Comparison of ENCODE assay signal across 8 mouse cellular contexts in genomic region chr8:69808864-69809403, GRCm38 (mm10). TPM values are rescaled to one million over a fixed set of nuclear protein-coding genes. Genes with fewer than 3 reads are reported as not detected.
DNase-seq lines count a peak whose midpoint lies in the region; ATAC-seq and TF ChIP-seq lines count a peak whose summit lies in the region.

No protein-coding gene starts in this region.

- H3K9me3 ChIP-seq in kidney, embryonic 16.5 days (ENCODE audit: low read length) = no peaks in the 10 kb centered on the region
- no peaks in the 10 kb centered on the region for H3K9me3 ChIP-seq in forebrain, postnatal 0 days (ENCODE audit: low read length)
- no peaks in the 10 kb centered on the region for H3K9me3 ChIP-seq in midbrain, embryonic 10.5 days (replicated peaks)
- no peaks in the 10 kb centered on the region for H3K9me3 ChIP-seq in stomach, embryonic 15.5 days

- peak overlapping the region; percentile 74 for H3K9ac ChIP-seq in kidney, embryonic 16.5 days (replicated peaks; ENCODE audit: low read length)
- H3K9ac ChIP-seq in forebrain, postnatal 0 days = peak overlapping the region; percentile 87
- H3K9ac ChIP-seq in stomach, embryonic 15.5 days = peak overlapping the region; percentile 24

- peaks cover 45% of the 10 kb centered on the region for H3K36me3 ChIP-seq in kidney, embryonic 16.5 days (ENCODE audit: insufficient read depth, low read length)
- peaks cover 61% of the 10 kb centered on the region for H3K36me3 ChIP-seq in forebrain, postnatal 0 days (ENCODE audit: insufficient read depth)
- H3K36me3 ChIP-seq in midbrain, embryonic 10.5 days = peaks cover 60% of the 10 kb centered on the region
- peaks cover 38% of the 10 kb centered on the region for H3K36me3 ChIP-seq in stomach, embryonic 15.5 days

- no peak overlapping the region for H3K27ac ChIP-seq in kidney, embryonic 16.5 days (ENCODE audit: low read length)
- peak overlapping the region; percentile 79 for H3K27ac ChIP-seq in forebrain, postnatal 0 days (ENCODE audit: low read depth, low read length)
- H3K27ac ChIP-seq in midbrain, embryonic 10.5 days (replicated peaks) = peak overlapping the region; percentile 69
- no peak overlapping the region for H3K27ac ChIP-seq in stomach, embryonic 15.5 days

- no peak for DNase-seq in kidney, postnatal 14 days
- peak; percentile 32 for DNase-seq in NIH3T3 (ENCODE audit: low read depth)
- DNase-seq in forebrain, postnatal 0 days = peak; percentile 77
- DNase-seq in layer of hippocampus, postnatal 10 days (ENCODE audit: low spot score in 2 of 2) = peak; percentile 34 to 48
- DNase-seq in midbrain, embryonic 10.5 days (ENCODE audit: low spot score) = peak; percentile 24
- DNase-seq in urinary bladder, postnatal 14 days (ENCODE audit: low spot score) = no peak

- peaks cover 5% of the 10 kb centered on the region for H3K4me1 ChIP-seq in kidney, embryonic 16.5 days (ENCODE audit: insufficient read depth, low read length)
- 0 out of 2 replicates have a peak, but pooled peaks cover 6% of the 10 kb centered on the region for H3K4me1 ChIP-seq in forebrain, postnatal 0 days (ENCODE audit: insufficient read depth)
- peaks cover 17% of the 10 kb centered on the region for H3K4me1 ChIP-seq in midbrain, embryonic 10.5 days
- peaks cover 7% of the 10 kb centered on the region; the same call in 1 of the 2 replicates for H3K4me1 ChIP-seq in stomach, embryonic 15.5 days

- H3K4me3 ChIP-seq in kidney, embryonic 16.5 days (ENCODE audit: low read length) = peak overlapping the region; percentile 67
- peak overlapping the region; percentile 65 for H3K4me3 ChIP-seq in forebrain, postnatal 0 days (ENCODE audit: low read depth, low read length)
- peak overlapping the region; percentile 65 for H3K4me3 ChIP-seq in midbrain, embryonic 10.5 days
- peak overlapping the region; percentile 56 for H3K4me3 ChIP-seq in stomach, embryonic 15.5 days (replicated peaks)

- TF ChIP-seq CTCF in forebrain, postnatal 0 days (IDR thresholded peaks at IDR 0.05; ENCODE audit: low read depth) = no peak; the same call in 1 of the 2 replicates

- H3K4me2 ChIP-seq in kidney, embryonic 16.5 days (replicated peaks; ENCODE audit: low read depth, low read length) = peak overlapping the region; percentile 97
- H3K4me2 ChIP-seq in forebrain, postnatal 0 days (ENCODE audit: low read depth) = peak overlapping the region; percentile 75
- H3K4me2 ChIP-seq in stomach, embryonic 15.5 days = peak overlapping the region; percentile 83

- WGBS in kidney, embryonic 16.5 days = 2% methylated on average over 23 of the region's 23 CpGs
- WGBS in forebrain, postnatal 0 days = 3% methylated on average over 23 of the region's 23 CpGs
- 4% methylated on average over 23 of the region's 23 CpGs for WGBS in midbrain, embryonic 10.5 days
- 2% methylated on average over 23 of the region's 23 CpGs for WGBS in stomach, embryonic 15.5 days

- no peaks in the 10 kb centered on the region for H3K27me3 ChIP-seq in kidney, embryonic 16.5 days (ENCODE audit: insufficient read depth, low read length)
- no peaks in the 10 kb centered on the region for H3K27me3 ChIP-seq in forebrain, postnatal 0 days (ENCODE audit: insufficient read depth, low read length)
- H3K27me3 ChIP-seq in midbrain, embryonic 10.5 days (ENCODE audit: low read depth, poor library complexity, severe bottlenecking) = no peaks in the 10 kb centered on the region
- no peaks in the 10 kb centered on the region for H3K27me3 ChIP-seq in stomach, embryonic 15.5 days (replicated peaks)

- peak; percentile 33 for ATAC-seq in kidney, embryonic 16.5 days (ENCODE audit: low FRiP score, low TSS enrichment)
- ATAC-seq in forebrain, postnatal 0 days = peak; percentile 81
- ATAC-seq in stomach, embryonic 15.5 days (ENCODE audit: insufficient read depth, low FRiP score, low read depth) = peak; percentile 27; the same call in 1 of the 2 replicates

RNA-seq across cellular contexts. Expression of gene Gmip, which starts 0.5 kb away (rescaled TPM):
- 10.1 and 11.3 TPM in 2 replicates for polyA plus RNA-seq in kidney, embryonic 16.5 days (2015; fragmentation: Nextera tagmentation; extraction: Ambion mirVana)
- 47.4 and 47.6 TPM in 2 replicates for total RNA-seq in forebrain, postnatal 0 days (2014; rRNA removed)
- polyA plus RNA-seq in forebrain, postnatal 0 days (2015; fragmentation: Nextera tagmentation; extraction: Ambion mirVana) = 33.2 and 35.0 TPM in 2 replicates
- 10 to 100 TPM; 27.0 to 41.3 TPM for total RNA-seq in layer of hippocampus, postnatal 10 days (2021)
- 7.7 and 9.7 TPM in 2 replicates for polyA plus RNA-seq in midbrain, embryonic 10.5 days (2016; fragmentation: Nextera tagmentation; extraction: Ambion mirVana)
- polyA plus RNA-seq in stomach, embryonic 15.5 days (2015; fragmentation: Nextera tagmentation; extraction: Ambion mirVana) = 8.7 and 10.1 TPM in 2 replicates

RNA-seq across cellular contexts. Expression of gene Lpar2, which starts 13.3 kb away (rescaled TPM):
- polyA plus RNA-seq in kidney, embryonic 16.5 days (2015; fragmentation: Nextera tagmentation; extraction: Ambion mirVana) = 0.86 and 0.96 TPM in 2 replicates
- total RNA-seq in forebrain, postnatal 0 days (2014; rRNA removed) = 5.6 and 6.1 TPM in 2 replicates
- polyA plus RNA-seq in forebrain, postnatal 0 days (2015; fragmentation: Nextera tagmentation; extraction: Ambion mirVana) = 0.38 and 0.45 TPM in 2 replicates
- total RNA-seq in layer of hippocampus, postnatal 10 days (2021) = 1 to 10 TPM; 1.7 to 1.9 TPM
- 0.65 and 0.68 TPM in 2 replicates for polyA plus RNA-seq in midbrain, embryonic 10.5 days (2016; fragmentation: Nextera tagmentation; extraction: Ambion mirVana)
- 0.50 and 0.58 TPM in 2 replicates for polyA plus RNA-seq in stomach, embryonic 15.5 days (2015; fragmentation: Nextera tagmentation; extraction: Ambion mirVana)

RNA-seq across cellular contexts. Expression of gene Zfp866, which starts 18.0 kb away (rescaled TPM):
- polyA plus RNA-seq in kidney, embryonic 16.5 days (2015; fragmentation: Nextera tagmentation; extraction: Ambion mirVana) = 30.1 and 32.8 TPM in 2 replicates
- 47.5 and 59.2 TPM in 2 replicates for total RNA-seq in forebrain, postnatal 0 days (2014; rRNA removed)
- 10.7 and 16.6 TPM in 2 replicates for polyA plus RNA-seq in forebrain, postnatal 0 days (2015; fragmentation: Nextera tagmentation; extraction: Ambion mirVana)
- 10 to 100 TPM; 30.8 to 32.6 TPM for total RNA-seq in layer of hippocampus, postnatal 10 days (2021)
- 35.2 and 37.2 TPM in 2 replicates for polyA plus RNA-seq in midbrain, embryonic 10.5 days (2016; fragmentation: Nextera tagmentation; extraction: Ambion mirVana)
- 24.7 and 25.4 TPM in 2 replicates for polyA plus RNA-seq in stomach, embryonic 15.5 days (2015; fragmentation: Nextera tagmentation; extraction: Ambion mirVana)

RNA-seq across cellular contexts. Expression of gene Atp13a1, which starts 18.0 kb away (rescaled TPM):
- polyA plus RNA-seq in kidney, embryonic 16.5 days (2015; fragmentation: Nextera tagmentation; extraction: Ambion mirVana) = 61.4 and 62.3 TPM in 2 replicates
- 61.0 and 74.4 TPM in 2 replicates for total RNA-seq in forebrain, postnatal 0 days (2014; rRNA removed)
- polyA plus RNA-seq in forebrain, postnatal 0 days (2015; fragmentation: Nextera tagmentation; extraction: Ambion mirVana) = 37.3 and 39.6 TPM in 2 replicates
- total RNA-seq in layer of hippocampus, postnatal 10 days (2021) = 10 to 100 TPM; 44.9 to 49.6 TPM
- polyA plus RNA-seq in midbrain, embryonic 10.5 days (2016; fragmentation: Nextera tagmentation; extraction: Ambion mirVana) = 57.1 and 58.1 TPM in 2 replicates
- 48.0 and 53.9 TPM in 2 replicates for polyA plus RNA-seq in stomach, embryonic 15.5 days (2015; fragmentation: Nextera tagmentation; extraction: Ambion mirVana)

RNA-seq across cellular contexts. Expression of gene Pbx4, which starts 23.4 kb away (rescaled TPM):
- 8.8 and 9.3 TPM in 2 replicates for polyA plus RNA-seq in kidney, embryonic 16.5 days (2015; fragmentation: Nextera tagmentation; extraction: Ambion mirVana)
- total RNA-seq in forebrain, postnatal 0 days (2014; rRNA removed) = 23.3 and 38.8 TPM in 2 replicates
- polyA plus RNA-seq in forebrain, postnatal 0 days (2015; fragmentation: Nextera tagmentation; extraction: Ambion mirVana) = 90.8 and 92.8 TPM in 2 replicates
- 10 to 100 TPM; 18.8 to 25.4 TPM for total RNA-seq in layer of hippocampus, postnatal 10 days (2021)
- polyA plus RNA-seq in midbrain, embryonic 10.5 days (2016; fragmentation: Nextera tagmentation; extraction: Ambion mirVana) = 42.9 and 46.0 TPM in 2 replicates
- polyA plus RNA-seq in stomach, embryonic 15.5 days (2015; fragmentation: Nextera tagmentation; extraction: Ambion mirVana) = 4.4 and 5.9 TPM in 2 replicates

Comparison
In these comparisons a context has a peak if more than half of its experiments do, and no peak if none do; other contexts are left out.
1. ATAC-seq: peak in every context shown above with its lines; median percentile 81 in forebrain, postnatal 0 days; 33 in kidney, embryonic 16.5 days; 27 in stomach, embryonic 15.5 days.
2. H3K27ac ChIP-seq: peak in forebrain, postnatal 0 days (single experiment) and midbrain, embryonic 10.5 days (single experiment); none in kidney, embryonic 16.5 days (single experiment) and stomach, embryonic 15.5 days (single experiment).
3. H3K9ac ChIP-seq: peak in every context shown above with its lines; median percentile 87 in forebrain, postnatal 0 days; 74 in kidney, embryonic 16.5 days; 24 in stomach, embryonic 15.5 days.
4. DNase-seq: peak in NIH3T3 (single experiment), forebrain, postnatal 0 days (single experiment), layer of hippocampus, postnatal 10 days (2 of 2) and midbrain, embryonic 10.5 days (single experiment); none in kidney, postnatal 14 days (single experiment) and urinary bladder, postnatal 14 days (single experiment).
5. Peak in every context shown above with its lines, with median percentiles within 50 percentile points of each other: H3K4me2 ChIP-seq and H3K4me3 ChIP-seq.